Mouse (Mus musculus) frontal cortex, adult (tissue): ENCODE results near the gene Uqcc1.

Source experiments
- ATAC-seq: cut with Nextera tagmentation; 2 replicates; pipeline ENCODE4 v1.9.2; 2017; ENCODE audit warnings: mild to moderate bottlenecking, moderate library complexity, mixed read lengths; ENCODE audit not compliant: low TSS enrichment

Uqcc1 gene

DNA sequence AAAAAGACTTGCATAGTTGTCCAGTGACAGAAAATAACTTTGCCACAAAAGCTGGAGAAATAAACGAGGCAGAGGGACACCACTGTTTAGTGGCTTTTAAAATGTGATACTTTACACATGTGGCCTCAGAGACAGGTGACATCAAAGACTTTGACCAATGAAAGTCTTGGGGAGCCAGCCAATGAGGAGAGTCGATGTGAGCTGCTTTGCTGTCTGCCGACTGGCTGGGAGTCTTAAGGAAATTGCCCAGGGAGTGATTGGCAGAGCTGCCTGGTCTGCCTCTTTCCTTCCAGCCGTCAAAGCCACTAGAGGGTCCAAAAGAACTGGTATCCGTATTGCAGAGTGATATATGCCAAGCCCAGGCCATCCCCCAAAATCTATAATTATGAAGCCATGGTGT lies 115.3 kb downstream of the Uqcc1 start:
- ATAC-seq: no peak

DNA sequence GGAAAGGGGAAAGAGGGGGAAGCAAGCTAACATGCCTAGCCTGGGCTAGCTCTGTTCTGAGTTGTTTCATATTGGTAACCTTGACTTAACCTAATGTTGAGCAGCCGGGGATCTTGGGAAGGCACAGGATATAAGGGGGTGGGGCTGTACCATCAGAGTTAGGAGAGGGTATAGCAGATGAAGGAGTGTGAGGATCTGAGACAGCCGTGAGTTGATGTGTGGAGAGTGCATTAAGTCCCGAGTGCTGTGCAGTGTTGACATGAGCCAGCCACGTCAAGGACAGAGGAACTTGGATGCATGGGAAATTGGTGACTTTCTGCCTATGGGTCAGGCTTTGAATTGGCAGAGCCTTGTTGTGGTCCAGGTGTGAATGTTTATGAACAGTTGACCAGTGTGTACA lies 117.5 kb downstream of the Uqcc1 start:
- no peak for ATAC-seq

DNA sequence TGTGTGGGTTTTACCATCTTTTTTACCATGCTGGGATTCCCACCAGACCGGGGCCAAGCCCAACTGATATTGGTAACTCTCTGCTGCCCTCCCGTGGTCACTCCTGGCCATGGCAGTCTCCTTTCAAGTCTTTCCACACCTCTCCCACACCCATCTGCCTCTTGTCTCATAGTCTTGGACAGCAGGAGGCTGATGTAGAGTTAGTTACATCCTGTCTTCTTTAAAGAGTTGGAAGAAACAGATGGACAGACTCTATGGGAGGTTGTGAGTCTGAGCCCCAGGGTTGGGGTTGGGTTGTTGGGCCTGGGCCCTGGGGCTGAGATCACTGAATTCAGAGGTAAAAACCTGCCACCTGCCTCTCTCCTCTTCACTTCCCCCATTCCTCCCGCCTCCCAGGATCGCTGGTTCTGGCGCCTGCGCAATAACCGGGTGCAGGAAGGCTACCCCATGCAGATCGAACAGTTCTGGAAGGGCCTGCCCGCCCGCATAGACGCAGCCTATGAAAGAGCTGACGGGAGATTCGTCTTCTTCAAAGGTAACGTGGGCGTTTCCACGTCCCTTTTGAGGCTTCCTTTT lies 118.2 kb downstream of the Uqcc1 start:
- ATAC-seq: peak; percentile 85

DNA sequence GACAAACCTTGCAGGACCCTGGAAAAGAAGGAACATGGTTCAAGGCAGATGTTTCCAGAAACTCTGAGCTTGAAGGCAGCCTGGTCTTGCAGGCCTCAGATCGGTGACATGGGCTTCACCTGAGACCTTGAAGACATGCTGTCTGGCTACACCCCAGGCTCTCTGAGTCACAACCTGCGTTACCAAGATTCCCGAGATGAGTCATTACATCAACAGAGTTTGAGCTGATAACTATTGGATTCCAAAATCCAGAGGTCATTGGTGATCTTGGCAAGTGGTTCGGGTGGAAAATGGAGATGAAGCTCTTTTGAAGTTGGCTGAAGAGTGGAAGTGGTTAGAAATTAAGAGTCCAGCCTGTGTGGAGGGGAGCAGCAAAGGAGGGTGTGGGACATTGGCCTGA lies 120.5 kb downstream of the Uqcc1 start:
- ATAC-seq: no peak

DNA sequence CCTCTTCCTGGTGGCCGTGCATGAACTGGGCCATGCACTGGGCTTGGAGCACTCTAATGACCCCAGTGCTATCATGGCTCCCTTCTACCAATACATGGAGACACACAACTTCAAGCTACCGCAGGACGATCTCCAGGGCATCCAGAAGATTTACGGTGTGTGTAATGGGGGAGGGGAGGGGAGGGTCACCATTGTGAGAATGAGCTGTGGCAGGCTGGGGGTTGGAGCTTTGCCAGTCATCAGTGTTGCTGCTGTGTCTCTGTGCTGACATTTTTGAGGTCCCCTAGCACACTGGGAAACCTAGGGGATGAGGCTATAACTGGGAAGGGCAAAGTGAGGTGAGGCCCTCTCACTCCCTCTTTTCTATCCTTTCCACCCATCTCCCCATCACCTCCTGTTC lies 122.7 kb downstream of the Uqcc1 start:
- no peak for ATAC-seq

DNA sequence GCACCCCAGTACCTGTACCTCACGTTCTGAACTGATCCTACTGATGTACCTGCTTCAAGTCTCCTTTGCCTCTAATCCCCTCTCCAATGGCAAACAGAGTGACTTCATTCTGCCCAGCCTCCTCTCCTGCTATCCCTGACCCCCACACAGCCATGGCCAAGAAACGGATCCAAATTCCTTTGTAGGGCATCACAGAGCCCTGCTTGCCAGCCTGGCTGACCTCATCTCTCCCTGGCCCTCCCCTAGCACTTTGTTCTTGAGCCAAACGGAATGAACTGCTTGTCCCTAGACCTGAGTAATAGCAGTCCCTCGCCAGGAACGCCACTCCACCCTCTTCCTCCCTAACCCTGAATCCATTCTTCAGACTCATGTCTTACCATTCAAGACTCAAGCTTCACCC lies 123.6 kb downstream of the Uqcc1 start:
- no peak for ATAC-seq

DNA sequence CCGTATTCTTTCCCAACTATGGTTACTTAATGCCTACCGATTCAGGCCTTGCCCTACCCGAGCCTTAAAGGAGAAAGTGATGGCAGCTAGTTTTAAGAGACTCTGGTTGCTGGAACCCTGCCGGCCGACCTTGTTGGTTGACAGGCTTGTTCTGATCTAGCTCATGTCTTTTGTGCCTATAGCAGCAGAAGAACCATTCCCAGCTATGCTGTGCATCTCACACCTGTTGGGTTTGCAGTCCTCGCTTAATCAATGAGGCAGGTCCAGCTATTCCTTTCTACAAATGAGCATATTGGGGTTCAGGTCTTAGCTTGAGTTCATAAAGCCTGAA lies 124.2 kb downstream of the Uqcc1 start:
- ATAC-seq: no peak

DNA sequence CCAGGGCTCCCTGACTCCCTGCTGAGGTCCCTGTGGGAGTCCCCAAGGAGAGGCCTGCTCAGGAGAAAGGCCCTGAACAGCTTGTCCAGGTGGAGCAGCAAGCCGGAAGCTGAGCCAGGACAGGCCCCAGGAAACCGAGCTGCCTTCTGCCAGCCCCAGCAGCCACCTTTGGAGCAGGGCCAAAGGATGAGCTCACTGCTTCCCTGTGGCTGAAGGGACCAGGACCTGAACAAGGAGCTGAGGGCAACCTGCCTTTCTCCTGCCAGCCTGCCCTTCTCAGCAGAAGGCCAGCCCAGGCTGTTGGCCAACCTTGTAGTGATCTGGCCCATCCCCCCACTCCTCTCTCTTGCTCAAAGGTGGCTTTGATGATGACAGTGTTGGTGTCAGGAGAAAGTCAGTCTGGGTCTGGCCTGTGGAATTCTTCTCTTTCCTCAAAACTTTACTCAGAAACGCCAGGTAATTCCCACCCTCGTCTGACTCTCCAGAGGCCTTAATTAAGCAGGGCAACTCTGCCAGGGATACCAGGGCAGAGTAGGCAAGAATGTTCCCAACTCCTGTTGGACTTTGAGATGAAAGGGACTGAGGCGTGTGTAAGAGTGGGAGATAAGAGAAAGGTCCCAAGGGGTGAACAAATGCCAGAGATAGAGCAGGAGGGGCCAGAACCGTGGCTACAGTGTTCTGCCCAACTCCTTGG lies 124.7 kb downstream of the Uqcc1 start:
- ATAC-seq: no peak

DNA sequence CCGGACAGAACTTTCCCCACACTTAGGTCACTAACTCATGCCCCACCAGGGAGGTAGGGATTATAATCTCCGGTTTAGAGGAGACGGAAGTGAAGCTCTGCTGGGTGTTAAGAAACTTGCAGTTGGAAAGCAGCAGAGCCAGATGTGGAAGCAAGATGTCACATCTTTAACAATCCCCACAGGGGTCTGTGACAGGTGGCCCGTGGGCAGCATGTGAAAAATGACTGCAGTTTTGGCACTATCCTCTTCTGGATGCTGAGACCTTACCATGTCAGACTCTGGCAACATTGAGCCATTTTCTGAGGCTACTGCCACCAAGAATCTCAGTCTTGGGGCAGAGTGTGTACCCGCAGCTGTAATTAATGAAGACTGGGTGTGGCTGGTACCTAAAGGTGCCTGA lies 126.1 kb downstream of the Uqcc1 start:
- ATAC-seq: no peak

DNA sequence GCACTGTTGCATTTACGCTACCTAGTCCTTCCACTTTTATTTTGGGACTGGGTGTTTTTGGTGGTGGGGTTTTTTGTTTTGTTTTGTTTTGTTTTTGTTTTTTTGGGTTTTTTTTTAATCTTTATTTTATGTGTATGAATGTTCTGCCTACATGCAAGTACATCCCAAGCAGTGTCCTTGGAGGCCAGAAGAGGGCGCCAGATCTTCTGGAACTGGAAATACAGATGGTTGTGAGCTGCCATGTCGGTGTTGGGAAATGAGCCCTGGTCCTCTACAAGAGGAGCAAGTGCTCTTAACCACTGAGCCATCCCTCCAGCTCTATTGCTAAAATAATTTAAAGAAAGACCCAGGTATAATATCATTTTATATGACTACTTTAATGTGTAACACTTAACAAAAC lies 127.3 kb downstream of the Uqcc1 start:
- ATAC-seq: no peak

DNA sequence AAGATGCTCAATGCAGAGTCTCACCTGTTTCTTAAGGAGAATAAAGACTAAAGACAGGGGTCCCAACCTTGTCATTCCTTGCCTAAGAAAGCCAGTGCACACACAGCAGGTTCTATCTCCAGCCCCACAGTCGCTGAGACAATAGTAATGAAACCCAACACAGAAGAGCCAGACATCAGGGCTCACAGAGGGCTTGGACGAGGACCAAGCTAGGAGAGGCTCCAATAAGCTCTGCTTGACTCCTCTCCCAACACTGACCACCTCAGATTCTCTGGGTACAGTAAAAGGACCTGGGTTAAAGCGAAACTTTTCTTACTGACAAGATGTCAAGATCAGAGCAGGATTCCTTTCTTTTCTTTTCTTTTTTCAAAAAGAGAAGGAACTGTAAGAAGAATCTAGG lies 131.5 kb downstream of the Uqcc1 start:
- ATAC-seq: no peak
